ENCODE assay signal across 19 mouse cellular contexts in the genomic region with DNA sequence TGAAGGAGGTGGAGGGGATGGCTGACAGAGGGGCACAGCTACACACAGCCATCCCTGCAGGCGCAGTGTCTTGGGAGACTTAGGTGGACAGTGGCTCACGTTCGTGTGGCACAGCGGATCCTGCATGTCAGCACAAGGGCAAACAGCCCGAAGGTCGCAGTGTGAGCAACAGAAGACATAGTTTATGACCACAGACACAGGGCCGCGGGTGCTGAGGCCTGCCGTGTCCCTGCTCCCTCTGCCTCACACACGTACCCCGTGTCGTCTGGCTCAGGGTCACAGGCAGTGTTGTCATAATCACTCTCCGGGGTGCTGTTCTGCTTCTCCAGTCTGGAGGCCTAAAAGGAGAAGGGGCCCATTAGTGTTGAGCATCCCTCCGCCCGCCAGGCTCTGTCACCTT.
"Had no signal": no experiment of that assay in that cellular context is flagged by ENCODE, and none has a peak within 500 bp of the region (broad histone marks: within the 10 kb centered on the region; RNA-seq: fewer than 3 reads in every experiment).

No protein-coding gene starts in this region.

- H3K4me2 ChIP-seq: limb, embryonic 12.5 days; limb, embryonic 15.5 days; liver, embryonic 11.5 days; midbrain, embryonic 13.5 days; neural tube, embryonic 13.5 days had no signal

- H3K4me1 ChIP-seq: midbrain, embryonic 10.5 days; midbrain, embryonic 13.5 days; neural tube, embryonic 13.5 days had no signal

- H3K9ac ChIP-seq: limb, embryonic 12.5 days; limb, embryonic 15.5 days; liver, embryonic 14.5 days; midbrain, embryonic 13.5 days; neural tube, embryonic 13.5 days had no signal

- H3K9me3 ChIP-seq: limb, embryonic 12.5 days; limb, embryonic 15.5 days; megakaryocyte, embryonic 14.5 days; midbrain, embryonic 10.5 days; midbrain, embryonic 13.5 days; neural tube, embryonic 13.5 days had no signal

- H3K4me3 ChIP-seq: limb, embryonic 12.5 days; limb, embryonic 15.5 days; megakaryocyte, embryonic 14.5 days; midbrain, embryonic 10.5 days; midbrain, embryonic 13.5 days; myocyte; neural tube, embryonic 13.5 days had no signal

- H3K27me3 ChIP-seq: limb, embryonic 12.5 days; limb, embryonic 15.5 days; megakaryocyte, embryonic 14.5 days; midbrain, embryonic 13.5 days; neural tube, embryonic 13.5 days had no signal

- H3K27ac ChIP-seq: limb, embryonic 12.5 days; limb, embryonic 15.5 days; liver, embryonic 14.5 days; macrophage; midbrain, embryonic 10.5 days; midbrain, embryonic 13.5 days; neural tube, embryonic 13.5 days had no signal

- DNase-seq: kidney, adult 9 months; kidney, postnatal 14 days; kidney, postnatal 4 days; left cerebral cortex, postnatal 4 days; lung, adult 2 months; right cerebral cortex, postnatal 14 days; right cerebral cortex, postnatal 4 days; thymus, postnatal 25 days had no signal

- ATAC-seq: midbrain, embryonic 13.5 days; midbrain, embryonic 16.5 days had no signal
